ENCODE assay signal across 9 mouse cellular contexts in genomic region chr17:44735223-44735990, GRCm38 (mm10). TPM values are rescaled to one million over a fixed set of nuclear protein-coding genes. Genes with fewer than 3 reads are reported as not detected.
A peak's percentile ranks its signal among the peaks of the same experiment; 100 is the strongest.
DNase-seq lines count a peak whose midpoint lies in the region; ATAC-seq and TF ChIP-seq lines count a peak whose summit lies in the region.
"Had no signal": no experiment of that assay in that cellular context is flagged by ENCODE, and none has a peak within 500 bp of the region (broad histone marks: within the 10 kb centered on the region; RNA-seq: fewer than 3 reads in every experiment).

No protein-coding gene starts in this region.

- H3K4me3 ChIP-seq in forebrain, embryonic 13.5 days: peak overlapping the region; percentile 64
- peak overlapping the region; percentile 59 for H3K4me3 ChIP-seq in hindbrain, embryonic 11.5 days (ENCODE audit: low read depth, low read length)
- peak overlapping the region; percentile 60 for H3K4me3 ChIP-seq in limb, embryonic 11.5 days (ENCODE audit: low read depth, low read length)
- peak overlapping the region; percentile 71 for H3K4me3 ChIP-seq in midbrain, embryonic 10.5 days
- peak overlapping the region; percentile 85 for H3K4me3 ChIP-seq in spleen, adult 2 months (ENCODE audit: extremely low read depth, insufficient read depth, insufficient read length)

- WGBS in forebrain, embryonic 13.5 days: under 1% methylated on average over 59 of the region's 64 CpGs
- WGBS in hindbrain, embryonic 11.5 days: under 1% methylated on average over 64 of the region's 64 CpGs
- WGBS in limb, embryonic 11.5 days: under 1% methylated on average over 64 of the region's 64 CpGs
- under 1% methylated on average over 64 of the region's 64 CpGs for WGBS in midbrain, embryonic 10.5 days
- 1% methylated on average over 63 of the region's 64 CpGs for WGBS in spleen, adult 2 months

- CTCF ChIA-PET in Patski (lab: Charles Lee): interaction anchor here (1.3 kb wide), 1 partner anchor 279 kb away, joined by 3 read pairs; no protein-coding TSS in a partner anchor

- POLR2A ChIA-PET in Patski (lab: Charles Lee): interaction anchor here (0.6 to 1.7 kb wide), 4 partner anchors 24 to 472 kb away, joined by 3 read pairs; no protein-coding TSS in a partner anchor

- TF ChIP-seq POLR2A in spleen, adult 2 months (IDR thresholded peaks at IDR 0.05; ENCODE audit: low read depth, low read length): no peak

- H3K27ac ChIP-seq in forebrain, embryonic 13.5 days: no peak overlapping the region
- no peak overlapping the region for H3K27ac ChIP-seq in hindbrain, embryonic 11.5 days (ENCODE audit: low read depth, low read length)
- H3K27ac ChIP-seq in limb, embryonic 11.5 days (replicated peaks; ENCODE audit: low read depth, low read length): peak overlapping the region; percentile 71; the same call in 1 of the 2 replicates
- H3K27ac ChIP-seq in midbrain, embryonic 10.5 days (replicated peaks): peak overlapping the region; percentile 65; the same call in 1 of the 2 replicates
- H3K27ac ChIP-seq in spleen, adult 2 months (ENCODE audit: insufficient read depth, low read length): peak overlapping the region; percentile 76

- no peaks in the 10 kb centered on the region for H3K9me3 ChIP-seq in forebrain, embryonic 13.5 days (replicated peaks)
- no peaks in the 10 kb centered on the region for H3K9me3 ChIP-seq in hindbrain, embryonic 11.5 days (ENCODE audit: control insufficient read depth, low read length)
- H3K9me3 ChIP-seq in limb, embryonic 11.5 days (ENCODE audit: control insufficient read depth, low read length): no peaks in the 10 kb centered on the region
- no peaks in the 10 kb centered on the region for H3K9me3 ChIP-seq in midbrain, embryonic 10.5 days (replicated peaks)

- DNase-seq in cerebellum, adult 11 months: no peak
- no peak for DNase-seq in Patski (ENCODE audit: low read depth, low spot score)
- no peak for DNase-seq in hindbrain, embryonic 11.5 days (ENCODE audit: low spot score)
- DNase-seq in limb, embryonic 11.5 days (ENCODE audit: low spot score): peak; percentile 65
- peak; percentile 62 for DNase-seq in midbrain, embryonic 10.5 days (ENCODE audit: low spot score)
- peak; percentile 8 to 21 for DNase-seq in spleen, adult 2 months (ENCODE audit: low read depth in 1 of 2, low spot score in 2 of 2)

- H3K4me2 ChIP-seq in forebrain, embryonic 13.5 days: peak overlapping the region; percentile 90
- peak overlapping the region; percentile 91 for H3K4me2 ChIP-seq in hindbrain, embryonic 11.5 days (replicated peaks; ENCODE audit: low read depth, low read length)
- peak overlapping the region; percentile 66 for H3K4me2 ChIP-seq in limb, embryonic 11.5 days (ENCODE audit: low read depth, severe bottlenecking)

- H3K4me1 ChIP-seq in forebrain, embryonic 13.5 days: peaks cover 42% of the 10 kb centered on the region
- H3K4me1 ChIP-seq in hindbrain, embryonic 11.5 days (replicated peaks; ENCODE audit: control insufficient read depth, insufficient read depth, low read length): 0 out of 2 replicates have a peak, but pooled peaks cover 3% of the 10 kb centered on the region
- peaks cover 8% of the 10 kb centered on the region for H3K4me1 ChIP-seq in limb, embryonic 11.5 days (ENCODE audit: control insufficient read depth, insufficient read depth, low read length)
- H3K4me1 ChIP-seq in midbrain, embryonic 10.5 days: peaks cover 44% of the 10 kb centered on the region
- peaks cover 15% of the 10 kb centered on the region for H3K4me1 ChIP-seq in spleen, adult 2 months (ENCODE audit: control insufficient read depth, insufficient read depth, insufficient read length)

- in situ Hi-C loops in Patski (cut with MboI; ENCODE audit: low pct_unique_long_range_greater_than_20kb): loop anchor here (5.0 to 10.0 kb wide), 5 partner anchors 37 to 471 kb away; no protein-coding TSS in a partner anchor

- H3K36me3 ChIP-seq in forebrain, embryonic 13.5 days (ENCODE audit: poor library complexity, severe bottlenecking): no peaks in the 10 kb centered on the region
- H3K36me3 ChIP-seq in hindbrain, embryonic 11.5 days (ENCODE audit: control insufficient read depth, insufficient read depth, low read length): no peaks in the 10 kb centered on the region
- no peaks in the 10 kb centered on the region for H3K36me3 ChIP-seq in limb, embryonic 11.5 days (ENCODE audit: control insufficient read depth, insufficient read depth, low read length)
- no peaks in the 10 kb centered on the region for H3K36me3 ChIP-seq in midbrain, embryonic 10.5 days
- H3K36me3 ChIP-seq in spleen, adult 2 months (ENCODE audit: control insufficient read depth, insufficient read depth, low read length): no peaks in the 10 kb centered on the region
- H3K36me3 ChIP-seq: G1E had no signal

- no peak for TF ChIP-seq CTCF in Patski (IDR thresholded peaks at IDR 0.05)
- no peak for TF ChIP-seq CTCF in spleen, adult 2 months (IDR thresholded peaks at IDR 0.05; ENCODE audit: extremely low read depth, insufficient read depth, insufficient read length, insufficient replicate concordance)

- H3K9ac ChIP-seq in forebrain, embryonic 13.5 days: peak overlapping the region; percentile 70
- peak overlapping the region; percentile 56; the same call in 1 of the 2 replicates for H3K9ac ChIP-seq in hindbrain, embryonic 11.5 days (ENCODE audit: low read depth, low read length)
- H3K9ac ChIP-seq in limb, embryonic 11.5 days (ENCODE audit: low read length): peak overlapping the region; percentile 73

- no peaks in the 10 kb centered on the region for H3K27me3 ChIP-seq in Patski
- H3K27me3 ChIP-seq in forebrain, embryonic 13.5 days: peaks cover 84% of the 10 kb centered on the region
- peaks cover 61% of the 10 kb centered on the region for H3K27me3 ChIP-seq in hindbrain, embryonic 11.5 days (ENCODE audit: control insufficient read depth, insufficient read depth, low read length)
- peaks cover 42% of the 10 kb centered on the region for H3K27me3 ChIP-seq in limb, embryonic 11.5 days (ENCODE audit: control insufficient read depth, insufficient read depth, low read length)
- H3K27me3 ChIP-seq in midbrain, embryonic 10.5 days (ENCODE audit: low read depth, poor library complexity, severe bottlenecking): peaks cover 100% of the 10 kb centered on the region
- H3K27me3 ChIP-seq in spleen, adult 2 months (ENCODE audit: control insufficient read depth, insufficient read depth, low read length): peaks cover 25% of the 10 kb centered on the region

- peak; percentile 4; the same call in 1 of the 2 replicates for ATAC-seq in cerebellum, adult (ENCODE audit: insufficient number of reproducible peaks, low FRiP score, low TSS enrichment)
- peak; percentile 4 for ATAC-seq in Patski
- ATAC-seq in forebrain, embryonic 13.5 days: peak; percentile 15; the same call in 1 of the 2 replicates
- peak; percentile 16; the same call in 1 of the 2 replicates for ATAC-seq in hindbrain, embryonic 11.5 days (ENCODE audit: low FRiP score)
- 0 out of 2 replicates have a peak, but pooled peaks have one; percentile 18 for ATAC-seq in limb, embryonic 11.5 days (ENCODE audit: insufficient number of reproducible peaks, low FRiP score, low TSS enrichment, low read depth)

RNA-seq across cellular contexts. Expression of gene Supt3, which starts 41.5 kb away (rescaled TPM):
- polyA plus RNA-seq in Patski (2021): 28.5 TPM
- polyA plus RNA-seq in forebrain, embryonic 13.5 days (2015; fragmentation: Nextera tagmentation; extraction: Ambion mirVana): 20.0 and 21.0 TPM in 2 replicates
- polyA plus RNA-seq in hindbrain, embryonic 11.5 days (2014; fragmentation: Nextera tagmentation; extraction: Ambion mirVana): 27.5 and 27.8 TPM in 2 replicates
- polyA plus RNA-seq in limb, embryonic 11.5 days (2014; fragmentation: Nextera tagmentation; extraction: Ambion mirVana): 25.5 and 27.0 TPM in 2 replicates
- 23.4 and 26.0 TPM in 2 replicates for polyA plus RNA-seq in midbrain, embryonic 10.5 days (2016; fragmentation: Nextera tagmentation; extraction: Ambion mirVana)
- 2.6 and 3.2 TPM in 2 replicates for polyA plus RNA-seq in spleen, adult 2 months (2012; rRNA removed)

Comparison
In these comparisons a context has a peak if more than half of its experiments do, and no peak if none do; other contexts are left out.
1. DNase-seq: peak in limb, embryonic 11.5 days (single experiment), midbrain, embryonic 10.5 days (single experiment) and spleen, adult 2 months (2 of 2); none in cerebellum, adult 11 months (single experiment), Patski (single experiment) and hindbrain, embryonic 11.5 days (single experiment).
2. H3K27ac ChIP-seq: peak in limb, embryonic 11.5 days (single experiment), midbrain, embryonic 10.5 days (single experiment) and spleen, adult 2 months (single experiment); none in forebrain, embryonic 13.5 days (single experiment) and hindbrain, embryonic 11.5 days (single experiment).
3. Peak in every context shown above with its lines, with median percentiles within 50 percentile points of each other: ATAC-seq, H3K4me2 ChIP-seq, H3K4me3 ChIP-seq and H3K9ac ChIP-seq.